Comparison of ENCODE assay signal across 8 mouse cellular contexts in the genomic region with DNA sequence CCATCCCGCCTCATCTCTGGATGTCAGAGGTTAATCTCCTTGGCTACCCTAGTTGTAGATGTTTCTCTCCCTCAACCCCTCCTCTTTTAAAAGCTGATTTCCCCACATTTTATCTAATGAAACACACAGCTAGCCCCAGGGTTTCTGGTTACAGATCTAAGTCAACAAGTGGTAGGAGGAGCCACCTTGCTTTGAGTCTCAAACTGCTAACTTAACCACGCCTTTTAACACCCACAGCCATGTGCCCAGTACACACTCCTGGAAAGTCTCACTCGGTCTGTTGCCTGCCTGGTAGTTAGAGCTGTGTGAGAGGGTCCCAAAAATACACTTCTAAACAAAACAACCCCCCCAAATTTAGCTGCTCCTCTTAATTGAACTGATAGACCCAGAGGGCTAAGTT.
DNase-seq lines count a peak whose midpoint lies in the region; ATAC-seq lines count a peak whose summit lies in the region.

No protein-coding gene starts in this region.

- H3K9ac ChIP-seq in midbrain, embryonic 14.5 days (replicated peaks; ENCODE audit: low read length), result no peak overlapping the region
- no peak overlapping the region for H3K9ac ChIP-seq in embryonic facial prominence, embryonic 14.5 days (ENCODE audit: low read depth, low read length)
- H3K9ac ChIP-seq in limb, embryonic 15.5 days, result no peak overlapping the region
- H3K9ac ChIP-seq in stomach, embryonic 15.5 days, result no peak overlapping the region

- peaks cover 40% of the 10 kb centered on the region for H3K36me3 ChIP-seq in midbrain, embryonic 10.5 days
- H3K36me3 ChIP-seq in midbrain, embryonic 14.5 days (ENCODE audit: control insufficient read depth, insufficient read depth, low read length), result no peaks in the 10 kb centered on the region
- no peaks in the 10 kb centered on the region for H3K36me3 ChIP-seq in embryonic facial prominence, embryonic 14.5 days (ENCODE audit: control insufficient read depth, insufficient read depth, low read length)
- H3K36me3 ChIP-seq in limb, embryonic 15.5 days, result 0 out of 2 replicates have a peak, but pooled peaks cover 2% of the 10 kb centered on the region
- H3K36me3 ChIP-seq in stomach, embryonic 15.5 days, result 0 out of 2 replicates have a peak, but pooled peaks cover 5% of the 10 kb centered on the region

- no peaks in the 10 kb centered on the region for H3K9me3 ChIP-seq in midbrain, embryonic 10.5 days (replicated peaks)
- no peaks in the 10 kb centered on the region for H3K9me3 ChIP-seq in midbrain, embryonic 14.5 days (ENCODE audit: control insufficient read depth, low read length)
- H3K9me3 ChIP-seq in embryonic facial prominence, embryonic 14.5 days (ENCODE audit: control insufficient read depth, low read length), result no peaks in the 10 kb centered on the region
- no peaks in the 10 kb centered on the region for H3K9me3 ChIP-seq in limb, embryonic 15.5 days
- no peaks in the 10 kb centered on the region for H3K9me3 ChIP-seq in stomach, embryonic 15.5 days

- peaks cover 50% of the 10 kb centered on the region for H3K4me1 ChIP-seq in midbrain, embryonic 10.5 days
- peaks cover 42% of the 10 kb centered on the region for H3K4me1 ChIP-seq in midbrain, embryonic 14.5 days (ENCODE audit: control insufficient read depth, insufficient read depth, low read length)
- peaks cover 33% of the 10 kb centered on the region for H3K4me1 ChIP-seq in embryonic facial prominence, embryonic 14.5 days (ENCODE audit: control insufficient read depth, insufficient read depth, low read length)
- peaks cover 39% of the 10 kb centered on the region for H3K4me1 ChIP-seq in limb, embryonic 15.5 days
- H3K4me1 ChIP-seq in stomach, embryonic 15.5 days, result peaks cover 42% of the 10 kb centered on the region

- no peak overlapping the region for H3K4me2 ChIP-seq in midbrain, embryonic 14.5 days (ENCODE audit: low read length)
- H3K4me2 ChIP-seq in embryonic facial prominence, embryonic 14.5 days (ENCODE audit: low read depth, low read length), result peak overlapping the region; percentile 43; the same call in 1 of the 2 replicates
- peak overlapping the region; percentile 28; the same call in 1 of the 2 replicates for H3K4me2 ChIP-seq in limb, embryonic 15.5 days
- peak overlapping the region; percentile 40 for H3K4me2 ChIP-seq in stomach, embryonic 15.5 days

- peak overlapping the region; percentile 70 for H3K27ac ChIP-seq in midbrain, embryonic 10.5 days (replicated peaks)
- no peak overlapping the region for H3K27ac ChIP-seq in midbrain, embryonic 14.5 days (replicated peaks; ENCODE audit: low read depth, low read length)
- no peak overlapping the region for H3K27ac ChIP-seq in embryonic facial prominence, embryonic 14.5 days (replicated peaks; ENCODE audit: low read depth, low read length)
- no peak overlapping the region for H3K27ac ChIP-seq in limb, embryonic 15.5 days
- H3K27ac ChIP-seq in stomach, embryonic 15.5 days, result peak overlapping the region; percentile 35; the same call in 1 of the 2 replicates

- under 1% methylated on average over 3 of the region's 3 CpGs for WGBS in midbrain, embryonic 10.5 days
- 5% methylated on average over 3 of the region's 3 CpGs for WGBS in midbrain, embryonic 14.5 days
- 15% methylated on average over 3 of the region's 3 CpGs for WGBS in embryonic facial prominence, embryonic 14.5 days
- 12% methylated on average over 3 of the region's 3 CpGs for WGBS in limb, embryonic 15.5 days
- 11% methylated on average over 3 of the region's 3 CpGs for WGBS in stomach, embryonic 15.5 days

- intact Hi-C loops in left cerebral cortex, postnatal 10 days (cut with DNase I), result no loop called here

- H3K27me3 ChIP-seq in midbrain, embryonic 10.5 days (ENCODE audit: low read depth, poor library complexity, severe bottlenecking), result no peaks in the 10 kb centered on the region
- no peaks in the 10 kb centered on the region for H3K27me3 ChIP-seq in midbrain, embryonic 14.5 days (ENCODE audit: control insufficient read depth, insufficient read depth, low read length)
- no peaks in the 10 kb centered on the region for H3K27me3 ChIP-seq in embryonic facial prominence, embryonic 14.5 days (replicated peaks; ENCODE audit: control insufficient read depth, insufficient read depth, low read length)
- no peaks in the 10 kb centered on the region for H3K27me3 ChIP-seq in limb, embryonic 15.5 days
- H3K27me3 ChIP-seq in stomach, embryonic 15.5 days (replicated peaks), result no peaks in the 10 kb centered on the region

- no peak for DNase-seq in midbrain, embryonic 10.5 days (ENCODE audit: low spot score)
- no peak for DNase-seq in midbrain, embryonic 14.5 days
- peak; percentile 77 for DNase-seq in embryonic facial prominence, embryonic 14.5 days (ENCODE audit: low spot score)
- no peak for DNase-seq in cerebellum, adult 9-11 months
- no peak for DNase-seq in left cerebral cortex, postnatal 10 days (ENCODE audit: extremely low spot score in 1 of 2, low spot score in 2 of 2)
- DNase-seq in gastrocnemius, postnatal 10 days, result no peak

- peak overlapping the region; percentile 37 for H3K4me3 ChIP-seq in midbrain, embryonic 10.5 days
- H3K4me3 ChIP-seq in midbrain, embryonic 14.5 days (replicated peaks; ENCODE audit: low read depth, low read length), result no peak overlapping the region
- no peak overlapping the region for H3K4me3 ChIP-seq in embryonic facial prominence, embryonic 14.5 days (ENCODE audit: low read depth, low read length)
- H3K4me3 ChIP-seq in limb, embryonic 15.5 days, result no peak overlapping the region
- no peak overlapping the region for H3K4me3 ChIP-seq in stomach, embryonic 15.5 days (replicated peaks)

- no peak for ATAC-seq in midbrain, embryonic 14.5 days (ENCODE audit: low FRiP score, low TSS enrichment)
- ATAC-seq in embryonic facial prominence, embryonic 14.5 days (ENCODE audit: low read depth), result no peak
- no peak for ATAC-seq in limb, embryonic 15.5 days (ENCODE audit: insufficient number of reproducible peaks, low FRiP score, low TSS enrichment, low read depth)
- peak; percentile 64 for ATAC-seq in stomach, embryonic 15.5 days (ENCODE audit: insufficient read depth, low FRiP score, low read depth)

Comparison
In these comparisons a context has a peak if more than half of its experiments do, and no peak if none do; other contexts are left out.
1. H3K27ac ChIP-seq: peak in midbrain, embryonic 10.5 days (single experiment) and stomach, embryonic 15.5 days (single experiment); none in midbrain, embryonic 14.5 days (single experiment), embryonic facial prominence, embryonic 14.5 days (single experiment) and limb, embryonic 15.5 days (single experiment).